Mouse (Mus musculus) kidney, postnatal 10 days (tissue): ENCODE results near the gene Olfr1085.
"Not testable (repeated sequence)": the region's sequence is repeated elsewhere in the genome, so short reads cannot be mapped to it uniquely, and the experiment has no call there.

Experiments
- DNase-seq: peaks from one replicate; pipeline ENCODE4 v3.0.0; 2021; ENCODE audit warnings: mixed read lengths

Olfr1085 gene

DNA sequence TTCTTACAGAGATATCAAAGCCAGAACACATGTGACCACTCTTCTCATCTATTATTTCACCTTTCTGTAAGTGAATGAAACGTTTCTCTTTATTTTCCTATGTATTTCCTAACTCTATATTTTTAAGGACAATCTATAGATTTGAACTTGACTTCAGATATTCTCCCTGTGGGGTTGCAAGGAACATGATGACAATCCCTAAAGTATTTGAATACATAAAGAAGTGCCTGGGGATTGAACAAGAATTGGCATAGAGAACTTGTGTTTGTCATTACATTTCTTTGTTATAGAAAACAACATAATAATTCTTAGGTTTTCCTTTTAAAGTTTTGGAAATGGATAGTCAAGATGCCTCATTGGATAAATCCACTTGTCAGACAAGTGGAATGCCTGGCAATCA is at the start of gene Olfr1085:
Gene Olfr1085 (minus strand): TSS at position 101 of the 400 bp plus-strand sequence.
- no peak for DNase-seq

GRCm38 (mm10) chr2:86698295-86698694 is 36.5 kb upstream of the Olfr1085 start, which contains the start of gene Olfr1087:
Gene Olfr1087, minus strand, starts transcription at chr2:86698395.
- no peak for DNase-seq

GRCm38 (mm10) chr2:86679992-86680391 is 18.2 kb upstream of the Olfr1085 start, which contains the start of gene Olfr1086:
Gene Olfr1086, minus strand, starts transcription at chr2:86680092.
- no peak for DNase-seq

DNA sequence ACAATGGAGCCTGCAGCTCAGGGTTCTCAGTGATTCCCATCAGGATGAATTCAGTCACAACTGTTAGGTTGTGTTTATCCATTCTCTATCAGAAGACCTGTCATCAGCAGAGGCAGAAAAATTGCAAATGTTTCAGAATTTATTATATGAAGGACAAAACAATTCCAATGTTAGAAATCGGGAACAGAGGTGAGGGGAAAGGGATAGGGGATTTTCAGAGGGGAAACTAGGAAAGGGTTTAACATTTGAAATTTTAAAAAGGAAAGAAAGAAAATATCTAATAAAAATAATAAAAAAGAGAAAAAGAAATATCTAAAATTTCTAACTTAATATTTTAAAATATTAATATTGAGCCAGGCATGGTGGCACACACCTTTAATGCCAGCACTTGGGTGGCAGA is 22.2 kb downstream of the Olfr1085 start, which contains the start of gene Olfr1084:
Gene Olfr1084 (minus strand): TSS at position 101 of the 400 bp plus-strand sequence.
- not testable (repeated sequence) for DNase-seq
